Mouse (Mus musculus) liver, adult 2 months (tissue): Measurements from ENCODE around the gene Rergl. TPM values are rescaled to one million over a fixed set of nuclear protein-coding genes. Genes with fewer than 3 reads are reported as not detected.
A peak's percentile ranks its signal among the peaks of the same experiment; 100 is the strongest.

Experiments
- DNase-seq: peaks from one replicate; pipeline ENCODE4 v3.0.0-alpha.2; 2011; ENCODE audit warnings: low read depth, low spot score; ENCODE audit errors: extremely low read depth
- H3K27ac ChIP-seq: fragments of 200-500 bp; replicated peaks from 2 replicates; pipeline ENCODE4 v1.5.1; 2012; ENCODE audit warnings: low read depth, mild to moderate bottlenecking, control low read depth, inconsistent platforms, low read length; ENCODE audit not compliant: insufficient read depth
- H3K27me3 ChIP-seq: fragments of 200-500 bp; 2 replicates; pipeline ENCODE4 v1.6.1; 2012; ENCODE audit warnings: mild to moderate bottlenecking, moderate library complexity, low read length, inconsistent platforms; ENCODE audit not compliant: control insufficient read depth, insufficient read depth
- H3K36me3 ChIP-seq: fragments of 200-500 bp; 2 replicates; pipeline ENCODE4 v1.6.1; 2012; ENCODE audit warnings: low read length, inconsistent platforms; ENCODE audit not compliant: control insufficient read depth, insufficient read depth
- H3K4me1 ChIP-seq: fragments of 200-500 bp; 2 replicates; pipeline ENCODE4 v1.6.1; 2011; ENCODE audit warnings: low read length; ENCODE audit not compliant: control insufficient read depth, insufficient read depth
- H3K4me3 ChIP-seq: fragments of 200-500 bp; 2 replicates; pipeline ENCODE4 v1.5.1; 2011; ENCODE audit warnings: low read depth, mild to moderate bottlenecking, control low read depth, low read length, moderate library complexity; ENCODE audit not compliant: insufficient read depth
- H3K79me2 ChIP-seq: fragments of 200-500 bp; 2 replicates; pipeline ENCODE4 v1.6.1; 2012; ENCODE audit warnings: inconsistent platforms, mild to moderate bottlenecking, low read length, moderate library complexity; ENCODE audit not compliant: control insufficient read depth, insufficient read depth
- H3K9ac ChIP-seq: fragments of 200-500 bp; 2 replicates; pipeline ENCODE4 v1.6.1; 2012; ENCODE audit warnings: low read depth, mild to moderate bottlenecking, control low read depth, inconsistent platforms, low read length
- CTCF ChIP-seq: fragments of 200-500 bp; IDR thresholded peaks from 2 replicates; pipeline ENCODE4 v1.5.1; 2011; ENCODE audit warnings: low read depth, low read length, control low read depth
- POLR2A ChIP-seq: fragments of 200-500 bp; IDR thresholded peaks from 2 replicates; pipeline ENCODE4 v1.6.1; 2011; ENCODE audit warnings: low read length, control low read depth; ENCODE audit not compliant: insufficient read depth; ENCODE audit errors: extremely low read depth
- WGBS: fragments of 180-500 bp; shearing (Covaris S2); methylation state at CpG from one replicate; pipeline ENCODE4 v1.1.7; 2018; 5-methylcytosine and 5-hydroxymethylcytosine counted together
- polyA plus RNA-seq: library from polyadenylated mRNA; depleted of rRNA; stranded (reverse); fragments of >200 nt; gene quantifications from 2 replicates; pipeline ENCODE4 v1.2.3, GENCODE M21; 2012; rRNA removed
- total RNA-seq: library from RNA; depleted of rRNA; stranded (reverse); fragments of >200 nt; gene quantifications from 2 replicates; pipeline ENCODE4 v1.2.3, GENCODE M21; 2014; rRNA removed

The Rergl gene
- total RNA-seq (0.13 TPM in 1 of 2 replicates, not detected in the other), polyA plus RNA-seq (not detected in 2 replicates)

DNA sequence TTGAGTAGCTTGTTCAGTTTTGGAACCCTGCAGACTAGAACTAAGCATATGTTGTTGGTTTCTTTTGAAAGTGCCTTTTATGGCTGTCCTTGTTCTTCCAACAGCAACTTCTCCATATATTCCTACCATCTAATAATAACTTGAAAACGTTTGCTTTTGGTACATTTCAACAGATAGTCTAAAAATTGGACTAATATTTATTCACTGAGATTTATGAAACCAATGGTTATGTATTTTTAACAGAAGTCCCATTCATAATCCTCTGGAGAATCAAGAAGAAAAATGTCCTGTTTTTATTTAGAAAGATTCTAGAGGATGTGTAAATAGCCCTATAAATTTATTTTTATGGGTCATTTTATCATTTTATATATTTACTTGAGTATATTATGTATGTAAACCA is at the start of gene Rergl:
TSS of gene Rergl (minus strand) at position 101 of the 400 bp plus-strand sequence.
- Histone ChIP-seq H3K36me3 (no peaks in the 10 kb centered on the region), H3K9ac (no peak within 1 kb of the TSS), H3K4me1 (no peaks in the 10 kb centered on the region), H3K79me2 (no peaks in the 10 kb centered on the region), H3K4me3 (no peak within 1 kb of the TSS), H3K27ac (no peak within 1 kb of the TSS), H3K27me3 (no peaks in the 10 kb centered on the region; the same call in 1 of the 2 replicates)
- no peak for DNase-seq
- TF ChIP-seq CTCF (no peak), POLR2A (no peak)
- 11% methylated on average over 1 of the region's 1 CpGs for WGBS

GRCm38 (mm10) chr6:139538469-139538868 is 36.7 kb upstream of the Rergl start:
- TF ChIP-seq POLR2A (no peak), CTCF (0 out of 2 replicates have a peak, but pooled peaks have one; percentile 10)
- Histone ChIP-seq H3K27me3 (no peaks in the 10 kb centered on the region), H3K4me3 (no peak overlapping the region), H3K4me1 (no peaks in the 10 kb centered on the region), H3K79me2 (no peaks in the 10 kb centered on the region), H3K9ac (no peak overlapping the region), H3K36me3 (no peaks in the 10 kb centered on the region), H3K27ac (no peak overlapping the region)
- 57% methylated on average over 2 of the region's 2 CpGs for WGBS
- DNase-seq, result peak; percentile 2

GRCm38 (mm10) chr6:139525406-139525805 is 23.6 kb upstream of the Rergl start:
- TF ChIP-seq CTCF, result no peak
- TF ChIP-seq POLR2A, result no peak
- Histone ChIP-seq H3K27ac (no peak overlapping the region), H3K4me3 (no peak overlapping the region), H3K27me3 (no peaks in the 10 kb centered on the region), H3K9ac (no peak overlapping the region), H3K4me1 (no peaks in the 10 kb centered on the region), H3K36me3 (no peaks in the 10 kb centered on the region), H3K79me2 (no peaks in the 10 kb centered on the region)
- DNase-seq, result no peak

- H3K4me3 ChIP-seq, result no peak overlapping the region
- H3K27ac ChIP-seq, result no peak overlapping the region
- no peaks in the 10 kb centered on the region for H3K79me2 ChIP-seq
- no peaks in the 10 kb centered on the region for H3K4me1 ChIP-seq
- no peaks in the 10 kb centered on the region for H3K36me3 ChIP-seq
- WGBS, result 64% methylated on average over 5 of the region's 5 CpGs
- no peak overlapping the region for H3K9ac ChIP-seq
- DNase-seq, result no peak
- no peak for TF ChIP-seq CTCF
- no peak for TF ChIP-seq POLR2A
- H3K27me3 ChIP-seq, result no peaks in the 10 kb centered on the region
These were observed 22.5 kb upstream of the Rergl start for GRCm38 (mm10) chr6:139524288-139524687.

- no peak for TF ChIP-seq POLR2A
- no peak for TF ChIP-seq CTCF
- WGBS, result 84% methylated on average over 3 of the region's 3 CpGs
- no peak for DNase-seq
- Histone ChIP-seq H3K27me3 (no peaks in the 10 kb centered on the region; the same call in 1 of the 2 replicates), H3K27ac (no peak overlapping the region), H3K79me2 (no peaks in the 10 kb centered on the region), H3K4me1 (no peaks in the 10 kb centered on the region), H3K36me3 (no peaks in the 10 kb centered on the region), H3K9ac (no peak overlapping the region), H3K4me3 (no peak overlapping the region)
These were observed 13.2 kb upstream of the Rergl start for GRCm38 (mm10) chr6:139514938-139515510.

DNA sequence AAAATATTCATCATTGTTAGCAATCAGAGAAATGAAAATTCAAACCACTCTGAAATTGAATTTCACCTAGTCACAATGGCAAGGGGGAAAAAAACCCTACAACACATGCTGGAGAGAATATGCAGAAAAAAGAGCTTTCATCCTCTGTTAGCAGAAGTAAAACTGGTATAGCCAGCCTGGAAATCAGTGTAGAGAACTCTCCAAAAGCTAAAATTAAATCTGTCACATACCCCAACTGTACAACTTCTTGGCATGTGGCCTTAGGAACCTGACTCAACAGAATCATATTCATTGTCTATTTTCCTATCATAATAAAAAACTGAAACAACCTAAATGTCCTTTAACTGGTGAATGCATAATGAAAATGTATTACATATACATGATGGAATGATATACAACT is 22.0 kb downstream of the Rergl start:
- no peaks in the 10 kb centered on the region for H3K27me3 ChIP-seq
- no peak overlapping the region for H3K9ac ChIP-seq
- DNase-seq, result no peak
- no peaks in the 10 kb centered on the region for H3K79me2 ChIP-seq
- H3K4me3 ChIP-seq, result no peak overlapping the region
- H3K27ac ChIP-seq, result no peak overlapping the region
- H3K4me1 ChIP-seq, result no peaks in the 10 kb centered on the region
- TF ChIP-seq CTCF (no peak), POLR2A (no peak)
- no peaks in the 10 kb centered on the region for H3K36me3 ChIP-seq
